Mouse (Mus musculus): ENCODE results near the gene Usb1.

- TF ChIP-seq CTCF (conservative IDR thresholded peaks at IDR 0.05; ENCODE audit: low read length) (no peak), POU5F1 (IDR thresholded peaks at IDR 0.05; ENCODE audit: borderline replicate concordance, low read length) (no peak)
These were observed 5.3 kb upstream of the Usb1 start for GRCm38 (mm10) chr8:95326822-95327221.
